Mouse (Mus musculus): ENCODE measurements around the gene Pi16. TPM values are rescaled to one million over a fixed set of nuclear protein-coding genes. Genes with fewer than 3 reads are reported as not detected.
A peak's percentile ranks its signal among the peaks of the same experiment; 100 is the strongest.

The Pi16 gene
- total and polyA plus RNA-seq, 3 experiments: 24.1 to 63.1 (median 40.7) TPM

- Histone ChIP-seq H3K4me1 (ENCODE audit: control insufficient read depth, insufficient read depth, low read length) (peaks cover 14% of the 10 kb centered on the region), H3K36me3 (ENCODE audit: control insufficient read depth, insufficient read depth, low read length) (no peaks in the 10 kb centered on the region), H3K9ac (ENCODE audit: low read depth, low read length) (0 out of 2 replicates have a peak overlapping the region, but pooled peaks have one; percentile 15), H3K4me3 (no peak overlapping the region), H3K79me2 (replicated peaks; ENCODE audit: control insufficient read depth, insufficient read depth, low read length) (no peaks in the 10 kb centered on the region), H3K27ac (peak overlapping the region; percentile 3), H3K27me3 (ENCODE audit: control insufficient read depth, insufficient read depth, low read length) (no peaks in the 10 kb centered on the region)
- TF ChIP-seq EP300 (IDR thresholded peaks at IDR 0.05; ENCODE audit: insufficient read depth, low read depth, low read length) (no peak), CTCF (IDR thresholded peaks at IDR 0.05) (no peak), POLR2A (IDR thresholded peaks at IDR 0.05; ENCODE audit: insufficient read depth, low read depth, low read length) (no peak)
- intact Hi-C loops (cut with DNase I): no loop called here
- 17% methylated on average over 15 of the region's 15 CpGs for WGBS
- DNase-seq: peak; percentile 63 to 68
These were observed 12.2 kb upstream of the Pi16 start for GRCm38 (mm10) chr17:29305058-29305806.

- no peak for TF ChIP-seq CTCF (IDR thresholded peaks at IDR 0.05)
- TF ChIP-seq POLR2A (IDR thresholded peaks at IDR 0.05; ENCODE audit: insufficient read depth, low read depth, low read length): no peak
- peak in 1 of 2 experiments; percentile 30 for DNase-seq
- WGBS: 57% methylated on average over 7 of the region's 7 CpGs
- Histone ChIP-seq H3K27me3 (ENCODE audit: control insufficient read depth, insufficient read depth, low read length) (no peaks in the 10 kb centered on the region), H3K36me3 (ENCODE audit: control insufficient read depth, insufficient read depth, low read length) (no peaks in the 10 kb centered on the region), H3K9ac (ENCODE audit: low read depth, low read length) (0 out of 2 replicates have a peak overlapping the region, but pooled peaks have one; percentile 15), H3K4me3 (no peak overlapping the region), H3K27ac (no peak overlapping the region; the same call in 1 of the 2 replicates), H3K4me1 (ENCODE audit: control insufficient read depth, insufficient read depth, low read length) (peaks cover 14% of the 10 kb centered on the region), H3K79me2 (replicated peaks; ENCODE audit: control insufficient read depth, insufficient read depth, low read length) (no peaks in the 10 kb centered on the region)
- intact Hi-C loops (cut with DNase I): no loop called here
These were observed 11.6 kb upstream of the Pi16 start for GRCm38 (mm10) chr17:29305871-29306270.

- H3K4me3 ChIP-seq: no peak overlapping the region
- WGBS: 76% methylated on average over 21 of the region's 21 CpGs
- H3K27me3 ChIP-seq (ENCODE audit: control insufficient read depth, insufficient read depth, low read length): no peaks in the 10 kb centered on the region
- peaks cover 3% of the 10 kb centered on the region for H3K4me1 ChIP-seq (ENCODE audit: control insufficient read depth, insufficient read depth, low read length)
- TF ChIP-seq POLR2A (IDR thresholded peaks at IDR 0.05; ENCODE audit: insufficient read depth, low read depth, low read length) (no peak), CTCF (IDR thresholded peaks at IDR 0.05) (no peak), EP300 (IDR thresholded peaks at IDR 0.05; ENCODE audit: insufficient read depth, low read depth, low read length) (no peak)
- no peak overlapping the region for H3K27ac ChIP-seq
- peak in 1 of 2 experiments; percentile 52 for DNase-seq
- H3K36me3 ChIP-seq (ENCODE audit: control insufficient read depth, insufficient read depth, low read length): no peaks in the 10 kb centered on the region
- no peak overlapping the region for H3K9ac ChIP-seq (ENCODE audit: low read depth, low read length)
- H3K79me2 ChIP-seq (replicated peaks; ENCODE audit: control insufficient read depth, insufficient read depth, low read length): no peaks in the 10 kb centered on the region
- intact Hi-C loops (cut with DNase I): no loop called here
These were observed 7.3 kb upstream of the Pi16 start for GRCm38 (mm10) chr17:29310056-29310623.

- DNase-seq: no peak
- peaks cover 6% of the 10 kb centered on the region for H3K4me1 ChIP-seq (ENCODE audit: control insufficient read depth, insufficient read depth, low read length)
- no peaks in the 10 kb centered on the region for H3K79me2 ChIP-seq (replicated peaks; ENCODE audit: control insufficient read depth, insufficient read depth, low read length)
- WGBS: 90% methylated on average over 8 of the region's 8 CpGs
- intact Hi-C loops (cut with DNase I): no loop called here
- no peaks in the 10 kb centered on the region for H3K27me3 ChIP-seq (ENCODE audit: control insufficient read depth, insufficient read depth, low read length)
- no peak for TF ChIP-seq POLR2A (IDR thresholded peaks at IDR 0.05; ENCODE audit: insufficient read depth, low read depth, low read length)
- no peak for TF ChIP-seq EP300 (IDR thresholded peaks at IDR 0.05; ENCODE audit: insufficient read depth, low read depth, low read length)
- TF ChIP-seq CTCF (IDR thresholded peaks at IDR 0.05): no peak
- H3K9ac ChIP-seq (ENCODE audit: low read depth, low read length): no peak overlapping the region
- H3K4me3 ChIP-seq: no peak overlapping the region
- H3K27ac ChIP-seq: no peak overlapping the region
- no peaks in the 10 kb centered on the region for H3K36me3 ChIP-seq (ENCODE audit: control insufficient read depth, insufficient read depth, low read length)
These were observed 5.9 kb upstream of the Pi16 start for GRCm38 (mm10) chr17:29311602-29312001.

GRCm38 (mm10) chr17:29312082-29312481 lies 5.4 kb upstream of the Pi16 start:
- peaks cover 8% of the 10 kb centered on the region for H3K4me1 ChIP-seq (ENCODE audit: control insufficient read depth, insufficient read depth, low read length)
- no peaks in the 10 kb centered on the region for H3K27me3 ChIP-seq (ENCODE audit: control insufficient read depth, insufficient read depth, low read length)
- DNase-seq: no peak
- H3K36me3 ChIP-seq (ENCODE audit: control insufficient read depth, insufficient read depth, low read length): no peaks in the 10 kb centered on the region
- no peak overlapping the region for H3K9ac ChIP-seq (ENCODE audit: low read depth, low read length)
- H3K4me3 ChIP-seq: no peak overlapping the region
- TF ChIP-seq CTCF (IDR thresholded peaks at IDR 0.05) (no peak), POLR2A (IDR thresholded peaks at IDR 0.05; ENCODE audit: insufficient read depth, low read depth, low read length) (no peak), EP300 (IDR thresholded peaks at IDR 0.05; ENCODE audit: insufficient read depth, low read depth, low read length) (no peak)
- no peak overlapping the region for H3K27ac ChIP-seq
- WGBS: 84% methylated on average over 2 of the region's 2 CpGs
- intact Hi-C loops (cut with DNase I): no loop called here
- no peaks in the 10 kb centered on the region for H3K79me2 ChIP-seq (replicated peaks; ENCODE audit: control insufficient read depth, insufficient read depth, low read length)

GRCm38 (mm10) chr17:29313300-29313699 lies 4.2 kb upstream of the Pi16 start:
- intact Hi-C loops (cut with DNase I): no loop called here
- no peaks in the 10 kb centered on the region for H3K36me3 ChIP-seq (ENCODE audit: control insufficient read depth, insufficient read depth, low read length)

More at GRCm38 (mm10) chr17:29313300-29313699, 4.2 kb upstream of the Pi16 start:
- no peak overlapping the region for H3K4me3 ChIP-seq
- H3K9ac ChIP-seq (ENCODE audit: low read depth, low read length): no peak overlapping the region
- peaks cover 8% of the 10 kb centered on the region for H3K4me1 ChIP-seq (ENCODE audit: control insufficient read depth, insufficient read depth, low read length)
- TF ChIP-seq EP300 (IDR thresholded peaks at IDR 0.05; ENCODE audit: insufficient read depth, low read depth, low read length) (no peak), CTCF (IDR thresholded peaks at IDR 0.05) (peak; percentile 57)
- H3K79me2 ChIP-seq (replicated peaks; ENCODE audit: control insufficient read depth, insufficient read depth, low read length): no peaks in the 10 kb centered on the region
- H3K27me3 ChIP-seq (ENCODE audit: control insufficient read depth, insufficient read depth, low read length): no peaks in the 10 kb centered on the region
- DNase-seq: no peak
- no peak overlapping the region for H3K27ac ChIP-seq
